Mouse (Mus musculus): ENCODE results near the gene Zfp804b. TPM values are rescaled to one million over a fixed set of nuclear protein-coding genes. Genes with fewer than 3 reads are reported as not detected.
"Not testable (repeated sequence)": the region's sequence is repeated elsewhere in the genome, so short reads cannot be mapped to it uniquely, and the experiment has no call there.

The Zfp804b gene
- polyA plus RNA-seq (2014; fragmentation: Nextera tagmentation; extraction: Ambion mirVana) = 0.12 and 0.18 TPM in 2 replicates

DNA sequence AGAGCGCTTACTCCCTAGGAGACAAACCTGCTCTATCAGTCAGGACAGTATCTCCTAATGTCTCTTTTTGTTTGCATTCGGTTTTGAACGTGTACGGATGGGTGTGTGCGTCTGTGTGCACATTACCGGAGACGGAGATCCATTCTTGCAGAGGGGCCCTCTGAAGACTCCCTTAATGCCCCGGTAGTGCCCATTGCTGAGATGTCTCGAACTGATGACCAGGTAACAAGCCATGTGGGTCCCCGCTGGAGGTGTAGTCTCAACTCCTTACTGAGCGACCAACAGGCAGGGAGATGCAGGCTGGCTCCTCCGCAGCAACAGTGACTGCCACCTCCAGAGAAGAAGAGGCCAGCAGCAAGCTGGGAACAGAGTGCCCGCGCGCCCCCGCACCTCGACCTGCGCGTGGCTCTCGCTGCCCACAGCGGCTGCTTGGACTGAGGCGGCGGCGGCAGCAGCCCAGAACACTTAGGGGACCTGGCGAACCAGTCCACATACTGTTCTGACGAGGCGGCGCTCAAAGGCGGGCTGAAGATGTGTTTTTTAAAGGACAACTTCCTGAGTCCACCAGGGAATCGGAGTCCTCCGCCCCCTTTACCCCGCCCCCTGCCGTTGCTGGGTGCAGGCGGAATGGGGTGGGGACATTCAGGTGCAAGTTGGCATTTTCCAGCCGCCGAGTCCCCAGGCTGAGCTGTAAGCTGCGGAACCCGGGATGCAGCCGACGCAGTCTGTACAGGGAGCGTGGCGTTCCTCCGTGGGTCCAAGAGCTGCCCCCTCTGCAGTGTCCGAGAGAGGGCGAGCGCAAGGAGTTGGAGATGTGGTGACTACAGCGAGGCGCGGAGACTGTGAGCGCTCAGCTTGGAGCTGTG is at the start of gene Zfp804b:
Gene Zfp804b (minus strand): TSS at position 612 of the 866 bp plus-strand sequence.
- ATAC-seq (ENCODE audit: insufficient number of reproducible peaks, insufficient read depth, low FRiP score, low read depth) = peak; percentile 26; the same call in 1 of the 2 replicates
- H3K27ac ChIP-seq (replicated peaks in 1 of 2; ENCODE audit: control insufficient read depth in 1 of 2, insufficient read depth in 1 of 2, low read depth in 2 of 2, low read length in 2 of 2) = no peak within 1 kb of the TSS
- H3K9ac ChIP-seq (ENCODE audit: low read length) = peak within 1 kb of the TSS; percentile 66
- H3K4me2 ChIP-seq (ENCODE audit: low read length) = peak within 1 kb of the TSS; percentile 96
- no peaks in the 10 kb centered on the region for H3K27me3 ChIP-seq (ENCODE audit: control insufficient read depth, insufficient read depth, low read length)
- peak within 1 kb of the TSS; percentile 62 to 72 for H3K4me3 ChIP-seq (ENCODE audit: control insufficient read depth in 1 of 2, insufficient read depth in 1 of 2, low read depth in 1 of 2, low read length in 2 of 2)
- peaks cover 0 to 4% of the 10 kb centered on the region in 2 experiments; a peak in 1 of 4 replicates for H3K4me1 ChIP-seq (ENCODE audit: control insufficient read depth in 2 of 2, insufficient read depth in 2 of 2, low read length in 2 of 2)
- under 1% methylated on average over 50 of the region's 50 CpGs for WGBS
- H3K9me3 ChIP-seq (ENCODE audit: control insufficient read depth, low read length) = no peaks in the 10 kb centered on the region
- H3K36me3 ChIP-seq (ENCODE audit: control insufficient read depth, insufficient read depth, low read length) = no peaks in the 10 kb centered on the region

DNA sequence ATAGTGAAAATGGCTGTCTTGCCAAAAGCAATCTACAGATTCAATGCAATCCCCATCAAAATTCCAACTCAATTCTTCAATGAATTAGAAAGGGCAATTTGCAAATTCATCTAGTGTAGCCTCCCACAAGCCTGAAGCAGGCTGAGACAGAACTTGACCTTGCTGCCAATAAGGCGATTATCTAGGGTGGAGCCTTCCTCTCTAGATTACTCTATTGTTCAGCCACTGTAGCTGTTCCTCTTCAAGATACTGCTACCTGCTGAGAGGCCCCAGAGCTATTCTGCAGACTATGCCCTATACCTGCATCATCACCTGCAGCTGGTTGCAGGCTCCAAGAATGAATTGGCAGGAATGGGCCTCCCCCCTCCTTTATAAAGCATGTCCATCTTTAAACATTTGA is 20.1 kb upstream of the Zfp804b start:
- H3K36me3 ChIP-seq (ENCODE audit: control insufficient read depth, insufficient read depth, low read length); H3K9me3 ChIP-seq (ENCODE audit: control insufficient read depth, low read length); H3K27ac ChIP-seq (replicated peaks in 1 of 2; ENCODE audit: control insufficient read depth in 1 of 2, insufficient read depth in 1 of 2, low read depth in 2 of 2, low read length in 2 of 2); H3K9ac ChIP-seq (ENCODE audit: low read length); H3K4me1 ChIP-seq (ENCODE audit: control insufficient read depth in 2 of 2, insufficient read depth in 2 of 2, low read length in 2 of 2); H3K4me3 ChIP-seq (ENCODE audit: control insufficient read depth in 1 of 2, insufficient read depth in 1 of 2, low read depth in 1 of 2, low read length in 2 of 2); H3K4me2 ChIP-seq (ENCODE audit: low read length); H3K27me3 ChIP-seq (ENCODE audit: control insufficient read depth, insufficient read depth, low read length); ATAC-seq (ENCODE audit: insufficient number of reproducible peaks, insufficient read depth, low FRiP score, low read depth): not testable (repeated sequence)
- 74% methylated on average over 1 of the region's 1 CpGs for WGBS

- no peaks in the 10 kb centered on the region for H3K9me3 ChIP-seq (ENCODE audit: control insufficient read depth, low read length)
- peaks cover 0 to 4% of the 10 kb centered on the region in 2 experiments; a peak in 1 of 4 replicates for H3K4me1 ChIP-seq (ENCODE audit: control insufficient read depth in 2 of 2, insufficient read depth in 2 of 2, low read length in 2 of 2)
- no peaks in the 10 kb centered on the region for H3K36me3 ChIP-seq (ENCODE audit: control insufficient read depth, insufficient read depth, low read length)
- peak overlapping the region; percentile 96 for H3K4me2 ChIP-seq (ENCODE audit: low read length)
- ATAC-seq (ENCODE audit: insufficient number of reproducible peaks, insufficient read depth, low FRiP score, low read depth) = 0 out of 2 replicates have a peak, but pooled peaks have one; percentile 17
- peak overlapping the region; percentile 62 to 72 for H3K4me3 ChIP-seq (ENCODE audit: control insufficient read depth in 1 of 2, insufficient read depth in 1 of 2, low read depth in 1 of 2, low read length in 2 of 2)
- no peak overlapping the region for H3K27ac ChIP-seq (replicated peaks in 1 of 2; ENCODE audit: control insufficient read depth in 1 of 2, insufficient read depth in 1 of 2, low read depth in 2 of 2, low read length in 2 of 2)
- under 1% methylated on average over 11 of the region's 11 CpGs for WGBS
- H3K9ac ChIP-seq (ENCODE audit: low read length) = peak overlapping the region; percentile 66
- no peaks in the 10 kb centered on the region for H3K27me3 ChIP-seq (ENCODE audit: control insufficient read depth, insufficient read depth, low read length)
Measured at GRCm38 (mm10) chr5:7345011-7345389, 444 bp upstream of the Zfp804b start.

GRCm38 (mm10) chr5:7325594-7325993 is 19.0 kb downstream of the Zfp804b start:
- H3K27ac ChIP-seq (replicated peaks in 1 of 2; ENCODE audit: control insufficient read depth in 1 of 2, insufficient read depth in 1 of 2, low read depth in 2 of 2, low read length in 2 of 2) = no peak overlapping the region
- H3K27me3 ChIP-seq (ENCODE audit: control insufficient read depth, insufficient read depth, low read length) = no peaks in the 10 kb centered on the region
- no peak overlapping the region for H3K9ac ChIP-seq (ENCODE audit: low read length)
- no peak overlapping the region for H3K4me3 ChIP-seq (ENCODE audit: control insufficient read depth in 1 of 2, insufficient read depth in 1 of 2, low read depth in 1 of 2, low read length in 2 of 2)
- H3K36me3 ChIP-seq (ENCODE audit: control insufficient read depth, insufficient read depth, low read length) = no peaks in the 10 kb centered on the region
- H3K4me1 ChIP-seq (ENCODE audit: control insufficient read depth in 2 of 2, insufficient read depth in 2 of 2, low read length in 2 of 2) = no peaks in the 10 kb centered on the region
- WGBS = 77% methylated on average over 4 of the region's 4 CpGs
- ATAC-seq (ENCODE audit: insufficient number of reproducible peaks, insufficient read depth, low FRiP score, low read depth) = no peak
- H3K4me2 ChIP-seq (ENCODE audit: low read length) = no peak overlapping the region
- H3K9me3 ChIP-seq (ENCODE audit: control insufficient read depth, low read length) = no peaks in the 10 kb centered on the region

- Histone ChIP-seq H3K27me3 (ENCODE audit: control insufficient read depth, insufficient read depth, low read length) (no peaks in the 10 kb centered on the region), H3K4me1 (ENCODE audit: control insufficient read depth in 2 of 2, insufficient read depth in 2 of 2, low read length in 2 of 2) (no peaks in the 10 kb centered on the region), H3K9ac (ENCODE audit: low read length) (no peak within 1 kb of the TSS), H3K36me3 (ENCODE audit: control insufficient read depth, insufficient read depth, low read length) (no peaks in the 10 kb centered on the region), H3K9me3 (ENCODE audit: control insufficient read depth, low read length) (no peaks in the 10 kb centered on the region), H3K4me2 (ENCODE audit: low read length) (no peak within 1 kb of the TSS), H3K27ac (replicated peaks in 1 of 2; ENCODE audit: control insufficient read depth in 1 of 2, insufficient read depth in 1 of 2, low read depth in 2 of 2, low read length in 2 of 2) (no peak within 1 kb of the TSS), H3K4me3 (ENCODE audit: control insufficient read depth in 1 of 2, insufficient read depth in 1 of 2, low read depth in 1 of 2, low read length in 2 of 2) (no peak within 1 kb of the TSS)
- no peak for ATAC-seq (ENCODE audit: insufficient number of reproducible peaks, insufficient read depth, low FRiP score, low read depth)
- WGBS = 73% methylated on average over 1 of the region's 1 CpGs
Measured at GRCm38 (mm10) chr5:7303819-7304218, 40.7 kb downstream of the Zfp804b start, which contains the start of gene Tex47. Gene Tex47 (plus strand): TSS chr5:7304119.

- Histone ChIP-seq H3K9ac (ENCODE audit: low read length) (no peak overlapping the region), H3K4me1 (ENCODE audit: control insufficient read depth in 2 of 2, insufficient read depth in 2 of 2, low read length in 2 of 2) (no peaks in the 10 kb centered on the region), H3K27me3 (ENCODE audit: control insufficient read depth, insufficient read depth, low read length) (no peaks in the 10 kb centered on the region), H3K4me3 (ENCODE audit: control insufficient read depth in 1 of 2, insufficient read depth in 1 of 2, low read depth in 1 of 2, low read length in 2 of 2) (no peak overlapping the region), H3K27ac (replicated peaks in 1 of 2; ENCODE audit: control insufficient read depth in 1 of 2, insufficient read depth in 1 of 2, low read depth in 2 of 2, low read length in 2 of 2) (no peak overlapping the region), H3K4me2 (ENCODE audit: low read length) (no peak overlapping the region), H3K9me3 (ENCODE audit: control insufficient read depth, low read length) (no peaks in the 10 kb centered on the region), H3K36me3 (ENCODE audit: control insufficient read depth, insufficient read depth, low read length) (no peaks in the 10 kb centered on the region)
- ATAC-seq (ENCODE audit: insufficient number of reproducible peaks, insufficient read depth, low FRiP score, low read depth) = no peak
- 57% methylated on average over 1 of the region's 1 CpGs for WGBS
Measured at GRCm38 (mm10) chr5:7302969-7303368, 41.6 kb downstream of the Zfp804b start.

GRCm38 (mm10) chr5:7284336-7284735 is 60.2 kb downstream of the Zfp804b start:
- Histone ChIP-seq H3K36me3 (ENCODE audit: control insufficient read depth, insufficient read depth, low read length) (no peaks in the 10 kb centered on the region), H3K9ac (ENCODE audit: low read length) (no peak overlapping the region), H3K27ac (replicated peaks in 1 of 2; ENCODE audit: control insufficient read depth in 1 of 2, insufficient read depth in 1 of 2, low read depth in 2 of 2, low read length in 2 of 2) (no peak overlapping the region), H3K27me3 (ENCODE audit: control insufficient read depth, insufficient read depth, low read length) (no peaks in the 10 kb centered on the region), H3K9me3 (ENCODE audit: control insufficient read depth, low read length) (no peaks in the 10 kb centered on the region), H3K4me2 (ENCODE audit: low read length) (no peak overlapping the region), H3K4me3 (ENCODE audit: control insufficient read depth in 1 of 2, insufficient read depth in 1 of 2, low read depth in 1 of 2, low read length in 2 of 2) (no peak overlapping the region), H3K4me1 (ENCODE audit: control insufficient read depth in 2 of 2, insufficient read depth in 2 of 2, low read length in 2 of 2) (no peaks in the 10 kb centered on the region)
- ATAC-seq (ENCODE audit: insufficient number of reproducible peaks, insufficient read depth, low FRiP score, low read depth) = no peak
- WGBS = 78% methylated on average over 1 of the region's 1 CpGs
